Mouse (Mus musculus): ENCODE measurements around the gene Capzb.

Gene Capzb

DNA sequence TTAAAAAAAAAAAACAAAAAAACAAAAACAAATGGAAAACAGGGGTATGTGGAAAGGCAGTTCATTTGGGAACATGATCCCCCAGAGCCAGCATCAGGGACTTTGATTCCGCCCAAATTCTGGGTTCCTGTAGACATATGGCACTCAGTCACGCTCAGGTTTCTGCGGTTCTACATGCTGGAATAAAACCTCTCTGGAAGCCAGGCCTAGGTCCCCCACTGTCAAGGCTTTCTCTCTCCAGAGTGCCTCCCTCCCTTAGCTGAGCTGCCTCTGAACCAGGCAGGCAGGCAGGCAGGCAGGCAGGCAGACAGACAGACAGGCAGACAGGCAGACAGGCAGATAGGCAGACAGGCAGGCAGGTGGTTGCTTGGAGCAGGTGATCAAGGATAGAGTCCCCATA, 77.5 kb downstream of the Capzb start:
- no peak for DNase-seq

DNA sequence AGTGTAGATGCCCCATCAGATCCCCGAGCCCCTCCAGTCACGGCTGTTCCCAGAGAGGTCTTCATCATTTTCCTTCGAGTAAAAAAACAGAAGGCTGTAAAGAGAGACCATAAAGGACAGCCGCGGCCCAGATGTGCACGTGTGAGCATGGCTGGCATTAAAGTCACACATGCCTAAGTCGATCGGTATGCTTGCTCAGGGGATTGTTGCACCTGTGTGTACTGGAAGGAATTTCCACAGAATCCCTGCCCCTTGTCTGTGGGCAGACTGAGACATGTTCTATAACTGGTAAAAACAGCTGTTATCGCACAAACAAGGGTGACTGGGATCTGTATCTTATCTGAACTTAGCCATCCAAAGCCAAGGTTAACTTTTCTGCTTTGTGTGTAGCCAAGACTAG, 78.9 kb downstream of the Capzb start:
- DNase-seq: no peak

DNA sequence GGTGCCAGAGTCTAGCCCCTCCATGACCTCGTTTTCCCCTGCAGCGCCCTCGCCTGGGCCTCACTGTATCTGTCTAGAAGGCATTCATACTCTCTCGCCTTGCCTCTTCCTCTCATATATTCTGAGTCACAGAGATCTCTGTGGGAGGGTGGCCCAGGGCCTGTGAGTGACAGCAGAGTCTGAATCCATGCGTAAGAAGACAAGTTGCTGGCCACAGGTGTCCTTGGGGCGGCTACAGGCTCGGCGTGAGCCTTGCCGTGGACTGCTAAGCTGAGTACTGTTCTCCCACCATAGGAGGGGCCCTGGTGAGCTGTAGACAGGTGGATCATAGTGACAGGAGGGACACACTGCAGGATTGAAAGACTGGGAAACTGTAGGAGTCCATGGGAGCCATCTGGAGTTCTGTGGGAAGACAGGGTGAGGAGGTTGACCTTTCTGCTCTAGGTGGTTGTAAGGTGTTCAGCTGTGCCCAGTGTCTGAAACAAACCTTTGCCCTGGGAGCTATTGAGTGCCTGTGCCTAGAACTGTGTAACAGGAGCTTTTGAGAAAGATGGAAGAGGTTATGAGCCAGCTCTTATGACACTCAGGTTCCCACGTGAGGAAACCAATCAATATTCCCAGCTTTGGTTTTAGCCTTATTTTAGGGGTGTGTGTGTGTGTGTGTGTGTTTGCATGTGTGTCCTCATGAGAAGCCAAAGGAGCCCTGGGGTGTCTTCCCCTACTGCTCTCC, 80.4 kb downstream of the Capzb start:
- DNase-seq: no peak

DNA sequence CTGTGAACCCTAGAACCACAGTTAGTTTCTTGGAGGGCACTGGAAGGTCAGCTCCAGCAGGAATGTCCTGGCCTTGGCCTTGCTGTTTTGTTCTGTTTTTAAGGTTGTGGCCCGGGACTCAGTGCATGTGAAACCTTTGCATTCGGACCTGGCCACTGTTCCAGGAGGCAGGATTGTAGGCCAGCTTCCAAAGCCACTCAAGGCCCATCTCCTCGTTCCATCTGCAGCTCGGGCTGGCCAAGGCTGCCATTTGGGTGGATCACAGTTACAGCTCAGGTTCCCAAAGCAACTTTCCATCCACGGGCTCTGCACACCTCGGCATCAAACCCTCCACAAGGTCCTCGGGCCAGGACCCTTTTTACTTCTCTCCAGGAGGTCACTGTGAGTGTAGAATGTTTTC, 81.9 kb downstream of the Capzb start:
- no peak for DNase-seq

DNA sequence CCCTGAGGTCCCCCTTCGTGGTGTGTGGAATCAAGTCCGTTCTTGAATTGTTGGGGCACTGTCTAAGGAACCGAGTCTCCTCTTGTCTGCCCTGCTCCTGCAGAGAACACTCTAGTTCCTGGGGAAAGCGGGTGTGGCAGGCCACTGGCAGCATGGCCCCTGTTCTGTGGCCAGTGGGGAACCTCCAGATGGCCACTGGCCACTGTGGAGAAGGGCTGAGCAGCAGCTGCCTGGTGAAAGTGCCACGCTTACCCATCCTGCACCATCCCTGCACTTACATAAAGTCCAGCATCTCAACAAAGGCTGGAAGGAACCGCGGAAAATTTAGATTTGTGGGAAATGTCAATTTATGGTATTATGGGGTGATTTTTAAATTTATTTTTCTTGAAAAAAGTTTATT, 83.7 kb downstream of the Capzb start:
- no peak for DNase-seq

DNA sequence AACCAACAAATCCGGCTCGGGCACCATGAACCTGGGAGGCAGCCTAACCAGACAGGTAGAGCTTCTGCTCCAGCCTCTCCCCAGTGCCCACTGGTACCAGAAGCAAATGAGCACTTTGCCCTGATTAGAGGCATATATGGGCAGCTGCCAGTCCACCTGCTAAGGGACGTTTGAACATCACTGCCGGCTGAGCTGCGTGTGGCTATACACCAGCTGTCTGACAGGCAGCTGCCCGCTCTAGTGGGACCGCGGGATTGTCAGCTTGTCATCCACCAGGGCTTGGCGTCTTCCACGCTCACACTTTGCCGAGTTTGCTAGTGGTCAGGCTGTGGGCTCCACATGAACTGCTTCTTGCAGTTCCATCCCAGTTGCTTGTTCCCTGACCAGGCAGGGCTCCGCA, 87.8 kb downstream of the Capzb start:
- DNase-seq: no peak

DNA sequence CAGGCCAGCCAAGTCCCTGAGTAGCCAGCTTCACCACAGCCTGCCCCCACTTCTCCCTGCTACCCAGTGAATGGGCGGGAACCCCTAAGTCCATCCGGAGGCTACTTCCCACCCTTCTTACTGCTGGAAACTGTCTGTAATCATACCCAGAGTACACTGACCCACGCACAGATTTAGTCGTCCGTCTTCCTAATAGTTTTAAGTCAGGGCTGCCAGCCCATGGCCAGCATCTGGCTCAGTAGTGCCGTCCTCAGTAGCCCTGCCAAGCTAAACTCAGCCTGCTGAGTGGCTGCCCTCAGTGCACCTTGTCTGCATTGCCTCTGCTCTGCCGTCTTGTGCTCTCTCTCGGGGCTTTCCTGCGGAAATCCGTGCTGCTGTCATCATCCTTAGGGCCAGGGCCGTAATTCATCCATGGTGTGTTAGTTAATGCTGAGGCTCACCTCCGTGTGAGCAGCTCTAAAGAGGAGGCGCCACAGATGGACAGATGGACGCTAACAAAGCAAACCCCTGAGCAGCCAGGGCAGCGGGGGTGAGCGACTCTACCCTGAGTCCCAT, 89.2 kb downstream of the Capzb start:
- no peak for DNase-seq

DNA sequence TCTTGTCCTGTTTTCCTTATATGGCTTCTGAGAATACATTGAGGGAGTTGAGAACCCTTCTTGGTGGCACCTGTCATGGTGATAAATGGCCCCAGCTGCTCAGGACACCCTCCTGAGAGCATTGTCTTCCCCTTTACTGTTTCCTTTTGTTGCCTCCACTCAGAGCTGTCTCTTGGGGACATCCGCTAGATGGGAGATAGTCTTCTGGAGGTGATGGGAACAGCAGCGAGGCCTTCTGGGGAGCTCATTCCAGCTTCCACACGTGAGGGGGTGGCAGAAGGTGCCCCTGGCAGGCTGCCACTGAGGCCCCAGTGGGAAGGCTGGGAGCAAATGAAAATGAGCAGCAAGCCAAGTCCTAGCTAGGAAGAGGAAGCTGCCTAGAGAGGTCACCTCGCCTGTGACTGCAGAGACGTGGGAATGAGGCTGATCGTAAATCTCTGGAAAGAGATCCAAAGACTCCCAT, 90.3 kb downstream of the Capzb start:
- no peak for DNase-seq

DNA sequence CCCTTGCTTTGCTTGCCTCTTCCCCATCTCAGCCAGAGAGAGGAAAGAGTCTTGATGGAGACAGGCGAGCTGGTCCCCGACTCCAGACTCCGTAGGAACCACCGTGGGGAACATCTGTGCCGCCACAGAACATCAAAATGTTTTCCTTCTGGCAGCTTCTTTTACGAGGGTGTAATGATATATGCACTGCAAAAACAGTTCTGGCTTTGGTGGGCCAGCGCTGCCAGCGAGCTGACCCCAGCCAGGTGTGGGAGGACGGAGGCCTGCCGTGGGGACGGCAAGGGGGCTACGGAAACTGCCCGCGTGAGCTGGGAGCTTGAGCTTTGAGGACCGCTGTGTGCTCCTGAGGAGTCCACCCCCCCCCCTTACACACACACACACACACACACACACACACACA, 92.2 kb downstream of the Capzb start:
- no peak for DNase-seq

DNA sequence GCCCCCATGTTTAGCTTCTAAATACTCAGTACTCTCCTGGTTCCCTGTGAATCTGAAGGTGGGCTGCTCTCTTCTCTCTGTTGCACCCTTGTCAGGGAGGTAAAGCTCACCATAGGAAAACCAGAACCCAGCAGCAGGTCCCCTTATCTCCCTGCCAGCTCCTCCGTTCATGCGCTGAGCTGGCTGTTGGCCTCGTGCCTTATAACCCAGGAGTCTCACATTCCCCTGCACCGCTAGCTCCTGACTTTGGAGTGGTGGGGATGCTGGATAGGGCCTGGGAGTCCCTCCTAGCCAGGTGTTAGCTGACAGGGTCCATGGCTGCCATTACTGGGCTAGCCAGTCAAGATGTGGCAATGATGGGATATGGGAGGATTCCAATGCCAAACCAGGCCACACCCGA, 93.5 kb downstream of the Capzb start:
- DNase-seq: no peak

DNA sequence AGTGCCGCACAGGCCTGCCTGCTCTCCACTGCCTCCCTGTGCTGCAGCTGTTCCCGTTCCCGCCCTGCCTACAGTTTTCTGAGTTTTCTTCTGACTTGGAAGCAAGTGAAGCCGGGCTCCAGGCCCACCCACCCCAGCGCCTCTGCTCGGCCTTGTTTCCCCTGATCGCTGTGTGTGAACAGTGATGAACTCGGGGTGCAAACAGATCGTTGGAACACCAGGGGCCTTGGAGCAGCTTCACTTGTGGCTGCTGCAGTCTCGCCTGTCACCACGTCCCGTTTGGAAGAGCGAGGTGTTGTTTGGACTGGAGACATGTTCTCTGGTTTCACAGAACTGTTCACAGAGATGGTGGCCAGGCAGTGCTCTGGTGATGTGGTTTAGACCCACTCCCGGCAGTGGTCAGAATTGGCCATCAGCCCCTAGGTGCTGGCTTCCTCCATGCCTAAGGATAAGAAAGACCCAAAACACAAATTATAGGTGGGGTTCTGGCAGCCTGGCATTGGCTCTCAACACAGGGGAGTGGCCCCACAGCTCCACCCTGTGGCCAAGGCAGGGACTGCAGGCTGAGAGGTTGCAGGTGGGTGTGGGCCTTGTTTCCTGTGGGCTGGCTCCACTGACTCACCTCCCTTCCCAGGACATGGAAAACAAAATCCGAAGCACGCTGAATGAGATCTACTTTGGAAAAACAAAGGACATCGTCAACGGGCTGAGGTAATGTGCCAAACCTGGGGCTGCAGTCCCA, 94.6 kb downstream of the Capzb start:
- peak; percentile 93 for DNase-seq

DNA sequence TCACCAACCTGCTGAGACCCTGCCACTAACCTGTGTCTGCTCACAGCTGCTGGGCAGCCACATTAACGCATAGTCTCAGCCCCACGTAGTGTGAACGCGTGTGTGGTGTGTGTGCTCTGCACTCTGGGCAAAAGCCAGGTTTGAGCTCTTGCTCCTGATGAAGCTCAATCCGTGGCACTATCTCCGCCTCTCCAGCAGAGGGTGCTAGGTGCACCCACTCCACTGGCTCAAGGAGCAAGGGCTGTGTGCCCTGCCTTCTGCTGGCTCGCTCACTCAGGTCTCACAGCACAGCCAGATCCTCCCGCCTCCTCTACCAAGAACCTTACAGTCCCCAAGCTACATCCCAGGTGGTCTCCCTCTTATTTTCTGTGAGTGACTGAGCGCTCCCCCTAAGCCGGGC, 96.3 kb downstream of the Capzb start:
- peak; percentile 68 for DNase-seq

DNA sequence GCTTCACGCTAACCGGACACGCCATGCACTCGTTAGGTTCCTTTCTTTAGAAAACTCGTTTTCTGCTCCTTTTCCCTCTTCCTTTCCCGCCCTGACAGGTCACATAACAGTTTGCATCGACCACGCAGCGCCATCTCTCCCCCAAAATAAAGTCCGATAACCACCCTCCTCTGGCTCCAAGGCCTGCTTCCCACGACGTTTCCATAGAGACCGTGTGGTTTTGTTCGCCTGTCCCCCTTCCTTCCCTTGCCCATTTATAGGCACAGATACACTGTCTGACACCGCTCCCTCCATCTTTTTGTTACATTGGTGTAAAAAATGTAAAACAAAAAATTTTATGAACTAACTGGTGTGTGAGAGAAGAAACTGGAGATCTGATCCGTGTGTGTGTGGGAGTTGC, 98.4 kb downstream of the Capzb start:
- no peak for DNase-seq

DNA sequence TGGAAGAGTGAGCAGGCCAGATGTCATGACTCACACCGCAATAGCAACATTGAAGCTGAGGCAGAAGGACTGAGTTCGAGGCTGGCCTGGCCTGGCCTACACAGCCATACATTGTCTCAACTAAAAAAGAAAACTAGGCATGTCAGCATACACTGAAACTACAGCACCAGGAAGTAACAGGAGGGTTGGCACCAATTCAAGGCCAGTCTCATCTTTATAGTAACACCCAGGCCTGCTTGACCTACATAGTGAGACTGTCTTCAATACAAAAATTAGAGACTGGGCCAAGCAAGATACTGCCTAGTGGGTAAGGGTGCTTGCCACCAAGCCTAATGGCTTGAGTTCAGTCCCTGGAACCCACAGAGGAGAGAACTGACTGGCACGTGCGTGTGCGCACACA, 99.3 kb downstream of the Capzb start:
- no peak for DNase-seq

DNA sequence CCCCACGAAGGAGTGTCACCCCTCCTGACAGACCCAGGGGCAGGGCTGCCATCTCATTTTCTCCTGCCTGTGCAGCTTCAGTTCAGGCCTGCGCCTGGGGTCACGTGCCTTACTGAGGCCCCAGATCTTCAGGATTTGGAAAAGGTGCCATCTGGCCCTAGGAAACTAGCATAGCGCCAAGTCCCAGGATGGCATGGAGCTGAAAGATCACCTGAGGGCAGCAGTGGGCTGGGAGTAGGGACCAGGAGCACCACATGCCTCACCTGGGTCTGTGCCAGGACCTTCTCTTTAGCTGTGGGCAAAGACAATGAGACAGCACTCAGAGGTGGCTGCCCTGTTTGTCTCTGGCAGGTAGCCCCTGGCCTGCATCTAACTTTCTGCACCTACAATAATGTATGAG, 104.9 kb downstream of the Capzb start:
- DNase-seq: peak; percentile 72

DNA sequence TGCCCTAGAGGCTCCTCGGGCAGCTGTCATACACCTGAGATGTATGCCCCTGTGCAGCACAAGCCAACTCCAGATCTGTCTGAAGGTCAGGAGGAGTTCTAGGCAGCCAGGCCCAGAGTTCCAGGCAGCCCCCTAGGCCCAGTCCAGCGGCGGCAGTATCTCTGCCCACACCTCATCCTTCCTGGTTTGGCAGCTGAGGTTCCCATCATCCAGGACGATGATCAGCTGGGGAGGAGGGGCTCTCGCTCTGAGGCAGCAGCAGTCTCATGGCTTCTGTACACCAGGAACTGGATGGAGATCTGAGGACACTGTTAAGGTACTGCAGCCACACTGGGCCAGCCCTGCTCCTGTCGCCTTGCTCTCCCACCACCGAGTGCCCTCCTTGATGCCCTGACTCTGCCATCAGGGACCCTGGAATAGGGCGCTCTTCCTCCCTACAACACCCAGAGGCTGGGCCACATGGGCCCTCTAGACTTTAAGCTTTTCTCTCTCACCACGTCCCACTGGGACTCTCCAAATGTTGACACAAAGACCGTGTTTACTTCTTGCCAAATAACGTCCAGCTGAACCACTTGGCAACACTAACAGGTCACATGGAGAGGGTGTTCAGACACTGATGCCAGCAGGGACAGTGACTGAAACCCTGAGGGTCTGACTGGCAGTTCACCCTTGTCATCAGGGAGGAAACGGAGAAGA, 106.1 kb downstream of the Capzb start:
- peak; percentile 67 for DNase-seq

DNA sequence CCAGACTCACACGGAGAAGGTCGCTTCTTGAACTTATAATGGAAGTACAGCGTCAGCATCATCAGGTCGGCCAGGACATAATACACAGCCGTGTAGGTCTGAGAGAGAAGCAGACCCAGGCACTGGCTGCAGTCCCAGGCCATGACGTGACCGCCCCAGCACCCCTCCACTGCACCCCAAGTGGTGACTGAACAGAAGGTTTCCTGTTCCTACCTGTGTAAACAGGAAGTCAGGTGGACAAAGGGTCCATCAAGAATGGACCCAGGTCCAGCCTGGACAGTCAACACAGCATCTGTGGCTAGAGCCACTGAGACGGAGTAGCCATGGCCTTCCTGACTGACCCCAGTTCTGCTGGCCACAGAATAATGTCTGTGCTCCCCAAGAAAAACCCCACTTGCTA, 109.1 kb downstream of the Capzb start:
- DNase-seq: no peak

DNA sequence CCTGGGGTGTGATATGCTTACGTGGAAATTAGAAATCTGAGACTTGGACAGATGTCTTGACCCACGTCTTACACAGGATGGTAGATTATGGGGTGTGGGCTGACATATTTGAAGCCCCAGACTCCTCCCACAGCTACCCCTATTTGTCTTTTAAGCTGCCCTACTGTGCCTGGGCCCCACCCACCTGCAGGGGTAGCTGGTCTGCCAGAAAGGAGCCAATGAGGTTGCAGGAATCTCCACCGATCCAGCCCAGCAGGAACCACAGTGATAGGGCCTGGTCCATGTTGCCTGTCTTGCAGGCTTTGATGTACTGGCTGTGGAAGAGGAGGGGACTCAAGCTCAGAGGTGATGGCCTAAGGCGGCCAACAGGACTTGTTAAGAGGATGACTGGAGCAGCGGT, 109.5 kb downstream of the Capzb start:
- DNase-seq: no peak

DNA sequence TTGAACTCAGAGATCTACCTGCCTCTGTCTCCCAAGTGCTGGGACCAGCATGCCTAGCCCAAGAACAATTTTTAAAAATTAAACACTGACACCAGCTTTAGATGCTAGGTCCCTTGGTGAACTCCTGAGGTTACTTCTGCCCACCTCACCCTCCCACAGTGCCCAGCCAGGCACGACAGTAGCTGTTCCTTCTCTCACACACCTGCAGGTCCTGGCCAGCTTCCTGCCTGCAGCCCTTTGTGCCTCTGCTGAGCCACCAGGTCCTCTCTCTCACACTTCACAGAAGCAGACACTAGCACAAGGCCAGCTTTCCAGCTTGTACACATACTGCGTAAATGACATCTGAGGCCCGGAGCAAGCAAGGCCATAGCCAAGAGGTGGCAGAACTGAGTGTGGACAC, 112.8 kb downstream of the Capzb start:
- no peak for DNase-seq

DNA sequence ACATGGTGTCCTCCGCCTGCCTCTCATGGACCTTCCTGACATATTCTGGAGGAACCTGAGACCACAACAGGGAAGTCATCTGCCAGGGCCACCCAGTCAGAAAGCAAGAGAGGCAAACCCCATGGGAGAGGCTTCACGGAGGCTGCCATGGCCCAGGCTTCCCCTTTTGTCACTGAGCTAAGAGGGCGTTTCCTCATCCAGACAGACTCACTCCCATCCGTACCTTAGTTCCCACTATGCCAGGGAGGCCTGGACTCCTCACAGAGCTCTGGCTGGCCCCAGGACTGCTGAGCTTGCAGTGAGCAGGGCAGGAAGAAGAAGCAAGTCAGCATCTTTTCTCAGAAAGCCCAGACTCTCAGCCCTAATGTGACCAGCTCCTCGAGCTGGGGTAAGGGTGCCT, 115.2 kb downstream of the Capzb start:
- peak; percentile 59 for DNase-seq

DNA sequence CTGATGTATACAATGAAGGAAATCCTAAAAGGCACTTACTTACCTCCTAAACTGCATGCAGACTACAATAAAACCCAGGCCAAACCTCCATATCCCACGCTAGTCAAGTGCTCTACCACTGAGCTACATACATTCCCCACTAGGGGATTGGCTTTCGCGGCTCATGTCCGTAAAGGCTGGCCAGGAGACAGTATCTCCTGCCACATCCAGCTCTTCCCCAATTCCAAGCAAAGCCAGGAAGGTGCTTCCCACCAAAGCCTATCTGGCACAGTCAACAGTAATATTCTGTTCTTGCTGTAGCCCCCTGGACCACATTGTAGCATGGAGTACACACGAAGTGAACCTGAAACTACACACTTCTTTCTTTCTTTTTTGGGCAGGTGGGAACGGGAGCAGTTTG, 117.0 kb downstream of the Capzb start:
- no peak for DNase-seq

DNA sequence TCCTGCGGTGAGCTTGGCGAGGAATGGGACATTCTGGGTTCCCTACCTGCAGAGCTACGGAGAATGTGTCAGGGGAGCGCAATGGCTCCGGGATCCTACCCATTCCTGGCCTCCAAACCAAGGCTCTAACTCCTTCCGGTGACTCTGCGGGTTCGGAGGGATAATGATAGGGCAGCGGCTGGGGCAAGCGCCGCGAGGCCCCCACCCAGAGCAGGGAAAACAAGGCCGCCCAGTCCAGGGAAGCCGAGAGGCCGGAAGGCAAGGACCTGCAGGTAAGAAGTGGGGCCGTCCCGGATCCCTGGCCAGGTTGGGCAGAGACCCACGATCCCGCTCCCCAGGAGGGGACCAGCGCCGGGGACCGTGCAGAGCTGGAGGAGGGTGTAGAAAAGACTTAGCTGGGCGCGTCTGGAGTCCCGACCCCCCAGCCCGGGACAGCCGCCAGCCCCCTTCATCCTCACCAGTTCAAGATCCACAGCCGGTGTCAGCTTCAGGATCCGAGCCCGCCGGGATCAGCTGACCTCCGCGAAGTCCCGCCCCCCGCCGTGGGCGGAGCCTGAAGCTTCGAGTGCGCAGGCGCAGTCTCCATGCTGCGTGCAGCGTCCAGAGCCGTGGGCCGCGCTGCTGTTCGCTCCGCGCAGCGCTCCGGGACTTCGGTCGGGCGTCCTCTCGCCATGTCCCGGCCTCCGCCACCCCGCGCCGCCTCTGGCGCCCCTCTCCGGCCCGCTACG, 117.6 kb downstream of the Capzb start, which contains the start of the genes Pqlc2 and Akr7a5:
Pqlc2 (minus strand) TSS at position 538 of the 728 bp plus-strand sequence.
Akr7a5 (plus strand) TSS at position 574 of the 728 bp plus-strand sequence.
- DNase-seq: peak; percentile 98
